In the genomic region with DNA sequence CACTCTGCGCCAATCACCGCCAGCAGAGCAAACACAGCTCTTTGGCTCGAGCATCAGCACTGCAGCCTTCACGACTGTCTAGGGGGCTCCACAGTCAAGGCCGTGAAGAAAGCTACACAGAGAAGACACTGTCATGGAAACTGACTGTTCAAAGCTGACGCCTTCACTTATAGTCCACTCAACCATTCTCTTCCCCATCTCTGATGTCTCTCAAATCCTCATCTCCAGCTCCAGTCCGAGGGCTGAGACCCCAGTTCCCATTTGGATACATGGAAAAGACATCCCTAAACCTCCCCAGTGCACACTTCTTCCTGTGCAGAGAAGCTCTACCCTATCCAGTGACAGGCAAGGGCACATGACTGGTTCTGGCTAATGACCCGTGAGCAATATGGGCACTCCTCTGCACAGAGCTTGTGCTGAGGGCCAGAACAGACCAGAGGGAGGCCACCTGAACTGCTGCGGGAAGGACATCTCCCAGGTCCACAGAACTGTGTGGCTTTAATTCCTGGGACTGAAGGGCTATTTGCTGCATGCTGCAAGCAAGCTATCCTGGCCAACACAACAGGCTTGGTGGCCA, we compare ENCODE assay signal across 19 mouse cellular contexts. TPM values are rescaled to one million over a fixed set of nuclear protein-coding genes. Genes with fewer than 3 reads are reported as not detected.
A peak's percentile ranks its signal among the peaks of the same experiment; 100 is the strongest.
DNase-seq lines count a peak whose midpoint lies in the region; ATAC-seq lines count a peak whose summit lies in the region.
"Had no signal": no experiment of that assay in that cellular context is flagged by ENCODE, and none has a peak within 500 bp of the region (broad histone marks: within the 10 kb centered on the region; RNA-seq: fewer than 3 reads in every experiment).

No protein-coding gene starts in this region.

- WGBS in forebrain, embryonic 14.5 days = 87% methylated on average over 9 of the region's 9 CpGs
- 79% methylated on average over 9 of the region's 9 CpGs for WGBS in forebrain, embryonic 13.5 days
- WGBS in heart, embryonic 15.5 days = 64% methylated on average over 9 of the region's 9 CpGs
- 57% methylated on average over 9 of the region's 9 CpGs for WGBS in kidney, embryonic 15.5 days

- DNase-seq in forebrain, embryonic 14.5 days (ENCODE audit: low spot score) = no peak
- no peak for DNase-seq in heart, postnatal 36 days
- DNase-seq in kidney, adult 11 months = no peak
- peak; percentile 12 for DNase-seq in retina, postnatal 1 day
- no peak for DNase-seq in retina, embryonic 14.5 days (ENCODE audit: low spot score)
- DNase-seq: adrenal gland, postnatal 36 days; B cell, adult 2 months; cerebellum, adult 2 months; gastrocnemius, postnatal 25 days; liver, embryonic 13.5 days; right cerebral cortex, postnatal 4 days; thymus, postnatal 36 days had no signal

- H3K9ac ChIP-seq in forebrain, embryonic 14.5 days (ENCODE audit: low read length) = no peak overlapping the region
- H3K9ac ChIP-seq in forebrain, embryonic 13.5 days = no peak overlapping the region
- no peak overlapping the region for H3K9ac ChIP-seq in heart, embryonic 15.5 days
- H3K9ac ChIP-seq in kidney, embryonic 15.5 days = no peak overlapping the region
- H3K9ac ChIP-seq: limb, embryonic 12.5 days; liver, embryonic 13.5 days; neural tube, embryonic 15.5 days had no signal

- no peak overlapping the region for H3K4me2 ChIP-seq in forebrain, embryonic 14.5 days (ENCODE audit: low read length)
- H3K4me2 ChIP-seq in forebrain, embryonic 13.5 days = no peak overlapping the region
- H3K4me2 ChIP-seq in heart, embryonic 15.5 days = no peak overlapping the region
- no peak overlapping the region for H3K4me2 ChIP-seq in kidney, embryonic 15.5 days
- H3K4me2 ChIP-seq: limb, embryonic 12.5 days; liver, embryonic 13.5 days; neural tube, embryonic 15.5 days had no signal

- H3K27me3 ChIP-seq in forebrain, embryonic 14.5 days (replicated peaks; ENCODE audit: control insufficient read depth, insufficient read depth, low read length) = no peaks in the 10 kb centered on the region
- H3K27me3 ChIP-seq in forebrain, embryonic 13.5 days = no peaks in the 10 kb centered on the region
- H3K27me3 ChIP-seq in heart, embryonic 15.5 days = no peaks in the 10 kb centered on the region
- no peaks in the 10 kb centered on the region for H3K27me3 ChIP-seq in kidney, embryonic 15.5 days
- H3K27me3 ChIP-seq: limb, embryonic 12.5 days; neural tube, embryonic 15.5 days had no signal

- H3K36me3 ChIP-seq in forebrain, embryonic 14.5 days (ENCODE audit: control insufficient read depth, insufficient read depth, low read length) = no peaks in the 10 kb centered on the region
- H3K36me3 ChIP-seq in forebrain, embryonic 13.5 days (ENCODE audit: poor library complexity, severe bottlenecking) = 0 out of 2 replicates have a peak, but pooled peaks cover 4% of the 10 kb centered on the region
- H3K36me3 ChIP-seq in heart, embryonic 15.5 days = no peaks in the 10 kb centered on the region
- H3K36me3 ChIP-seq in kidney, embryonic 15.5 days = no peaks in the 10 kb centered on the region
- H3K36me3 ChIP-seq: limb, embryonic 12.5 days; liver, embryonic 13.5 days; neural tube, embryonic 15.5 days had no signal

- intact Hi-C loops in heart, postnatal 36 days (cut with DNase I) = loop anchor here (2.0 kb wide), 1 partner anchor 31 kb away; no protein-coding TSS in a partner anchor

- 0 out of 2 replicates have a peak, but pooled peaks have one; percentile 10 for ATAC-seq in forebrain, embryonic 14.5 days
- no peak for ATAC-seq in forebrain, embryonic 13.5 days
- ATAC-seq in heart, embryonic 15.5 days (replicated peaks; ENCODE audit: insufficient number of reproducible peaks, insufficient read depth, low FRiP score, low read depth) = no peak
- peak; percentile 90 for ATAC-seq in kidney, embryonic 15.5 days (replicated peaks; ENCODE audit: low FRiP score)

- no peak overlapping the region for H3K27ac ChIP-seq in forebrain, embryonic 14.5 days (ENCODE audit: low read depth, low read length)
- H3K27ac ChIP-seq in forebrain, embryonic 13.5 days = no peak overlapping the region
- H3K27ac ChIP-seq in heart, embryonic 15.5 days = peak overlapping the region; percentile 78
- H3K27ac ChIP-seq in kidney, embryonic 15.5 days = no peak overlapping the region
- H3K27ac ChIP-seq: limb, embryonic 12.5 days; liver, embryonic 13.5 days; neural tube, embryonic 15.5 days had no signal

- no peak overlapping the region for H3K4me3 ChIP-seq in forebrain, embryonic 14.5 days (ENCODE audit: low read depth, low read length)
- no peak overlapping the region for H3K4me3 ChIP-seq in forebrain, embryonic 13.5 days
- H3K4me3 ChIP-seq in heart, embryonic 15.5 days = no peak overlapping the region
- no peak overlapping the region for H3K4me3 ChIP-seq in kidney, embryonic 15.5 days (replicated peaks)
- H3K4me3 ChIP-seq: erythroblast, embryonic 14.5 days; limb, embryonic 12.5 days; liver, embryonic 13.5 days; myocyte; neural tube, embryonic 15.5 days had no signal

- peaks cover 14% of the 10 kb centered on the region for H3K4me1 ChIP-seq in forebrain, embryonic 14.5 days (ENCODE audit: control insufficient read depth, insufficient read depth, low read length)
- H3K4me1 ChIP-seq in forebrain, embryonic 13.5 days = peaks cover 39% of the 10 kb centered on the region
- H3K4me1 ChIP-seq in heart, embryonic 15.5 days (replicated peaks) = peaks cover 87% of the 10 kb centered on the region
- peaks cover 45% of the 10 kb centered on the region for H3K4me1 ChIP-seq in kidney, embryonic 15.5 days

- no peaks in the 10 kb centered on the region for H3K9me3 ChIP-seq in forebrain, embryonic 14.5 days (replicated peaks; ENCODE audit: control insufficient read depth, low read length)
- H3K9me3 ChIP-seq in forebrain, embryonic 13.5 days (replicated peaks) = no peaks in the 10 kb centered on the region
- no peaks in the 10 kb centered on the region for H3K9me3 ChIP-seq in heart, embryonic 15.5 days (replicated peaks)
- H3K9me3 ChIP-seq in kidney, embryonic 15.5 days (replicated peaks) = no peaks in the 10 kb centered on the region
- H3K9me3 ChIP-seq: limb, embryonic 12.5 days; liver, embryonic 13.5 days; neural tube, embryonic 15.5 days had no signal

RNA-seq across cellular contexts. Expression of a gene that starts 38.2 kb away (rescaled TPM):
- polyA plus RNA-seq in forebrain, embryonic 14.5 days (2014; fragmentation: Nextera tagmentation; extraction: Ambion mirVana) = 23.7 and 24.0 TPM in 2 replicates
- polyA plus RNA-seq in forebrain, embryonic 13.5 days (2015; fragmentation: Nextera tagmentation; extraction: Ambion mirVana) = 27.7 and 28.2 TPM in 2 replicates
- polyA plus RNA-seq in heart, embryonic 15.5 days (2015; fragmentation: Nextera tagmentation; extraction: Ambion mirVana) = 54.8 and 66.2 TPM in 2 replicates
- 10 to 100 TPM; 67.5 to 80.3 TPM for total RNA-seq in heart, postnatal 36 days (2021)
- 19.9 and 20.0 TPM in 2 replicates for polyA plus RNA-seq in kidney, embryonic 15.5 days (2015; fragmentation: Nextera tagmentation; extraction: Ambion mirVana)
- polyA plus RNA-seq: erythroblast, embryonic 14.5 days had no signal

Comparison
In these comparisons a context has a peak if more than half of its experiments do, and no peak if none do; other contexts are left out.
1. ATAC-seq: peak in forebrain, embryonic 14.5 days (single experiment) and kidney, embryonic 15.5 days (single experiment); none in forebrain, embryonic 13.5 days (single experiment) and heart, embryonic 15.5 days (single experiment).